Mouse (Mus musculus) hindbrain, embryonic 14.5 days (tissue): ENCODE results near the gene Rimkla. TPM values are rescaled to one million over a fixed set of nuclear protein-coding genes. Genes with fewer than 3 reads are reported as not detected.

Experiments used
- ATAC-seq: fragments of 200-750 bp; cut with Nextera tagmentation; 2 replicates; pipeline ENCODE4 v1.8.0; 2017; ENCODE audit warnings: moderate number of reproducible peaks, mild to moderate bottlenecking, moderate TSS enrichment, moderate library complexity; ENCODE audit not compliant: low FRiP score
- DNase-seq: peaks from one replicate; pipeline ENCODE4 v3.0.0-alpha.2; 2015; ENCODE audit warnings: low spot score
- H3K27ac ChIP-seq: fragments of 300-500 bp; sonication (generic); 2 replicates; pipeline ENCODE4 v1.5.1; 2014; ENCODE audit warnings: mild to moderate bottlenecking, moderate library complexity
- H3K27me3 ChIP-seq: fragments of 300-500 bp; sonication (generic); 2 replicates; pipeline ENCODE4 v1.6.1; 2014; ENCODE audit warnings: mild to moderate bottlenecking, low read length, mixed read lengths; ENCODE audit not compliant: control insufficient read depth, insufficient read depth
- H3K36me3 ChIP-seq: fragments of 300-500 bp; sonication (generic); replicated peaks from 2 replicates; pipeline ENCODE4 v1.6.1; 2014; ENCODE audit not compliant: control insufficient read depth, insufficient read depth
- H3K4me1 ChIP-seq: fragments of 300-500 bp; sonication (generic); replicated peaks from 2 replicates; pipeline ENCODE4 v1.6.1; 2014; ENCODE audit warnings: antibody characterized with exemption, low read length, mixed read lengths; ENCODE audit not compliant: control insufficient read depth, insufficient read depth
- H3K4me2 ChIP-seq: fragments of 300-500 bp; sonication (generic); replicated peaks from 2 replicates; pipeline ENCODE4 v1.6.1; 2014; ENCODE audit warnings: mild to moderate bottlenecking, moderate library complexity
- H3K4me3 ChIP-seq: fragments of 300-500 bp; sonication (generic); replicated peaks from 2 replicates; pipeline ENCODE4 v1.5.1; 2014; ENCODE audit warnings: mild to moderate bottlenecking, low read length
- H3K9ac ChIP-seq: fragments of 300-500 bp; sonication (generic); 2 replicates; pipeline ENCODE4 v1.6.1; 2014
- H3K9me3 ChIP-seq: fragments of 300-500 bp; sonication (generic); 2 replicates; pipeline ENCODE4 v1.6.1; 2016; ENCODE audit warnings: low read length; ENCODE audit not compliant: control insufficient read depth
- WGBS: fragments of 180-500 bp; shearing (Covaris S2); extraction: QIAGEN DNeasy Blood & Tissue Kit; methylation state at CpG from one replicate; pipeline ENCODE4 v1.1.7; 2014; 5-methylcytosine and 5-hydroxymethylcytosine counted together
- polyA plus RNA-seq: library from polyadenylated mRNA; unstranded; fragments of >200 nt; fragmentation: Nextera tagmentation; extraction: Ambion mirVana; gene quantifications from 2 replicates; pipeline ENCODE4 v1.2.1, GENCODE M21; 2014

Gene Rimkla
- polyA plus RNA-seq, 1 experiment from 2014 or later = 30.5 TPM

GRCm38 (mm10) chr4:119483051-119483450 is 9.4 kb downstream of the Rimkla start:
- 65% methylated on average over 9 of the region's 9 CpGs for WGBS
- H3K27me3 ChIP-seq = no peaks in the 10 kb centered on the region
- no peak for DNase-seq
- no peak overlapping the region for H3K4me2 ChIP-seq
- ATAC-seq = no peak
- H3K27ac ChIP-seq = no peak overlapping the region
- H3K9me3 ChIP-seq = no peaks in the 10 kb centered on the region
- no peak overlapping the region for H3K4me3 ChIP-seq
- H3K4me1 ChIP-seq = no peaks in the 10 kb centered on the region
- no peaks in the 10 kb centered on the region for H3K36me3 ChIP-seq
- H3K9ac ChIP-seq = no peak overlapping the region

GRCm38 (mm10) chr4:119473150-119473549 is 19.3 kb downstream of the Rimkla start:
- H3K4me2 ChIP-seq = no peak overlapping the region
- no peak overlapping the region for H3K9ac ChIP-seq
- no peak overlapping the region for H3K4me3 ChIP-seq
- ATAC-seq (no peak), DNase-seq (no peak)
- H3K9me3 ChIP-seq = no peaks in the 10 kb centered on the region
- H3K27me3 ChIP-seq = no peaks in the 10 kb centered on the region
- WGBS = 56% methylated on average over 5 of the region's 5 CpGs
- no peaks in the 10 kb centered on the region for H3K4me1 ChIP-seq
- 0 out of 2 replicates have a peak, but pooled peaks cover 2% of the 10 kb centered on the region for H3K36me3 ChIP-seq
- no peak overlapping the region for H3K27ac ChIP-seq

- no peaks in the 10 kb centered on the region for H3K9me3 ChIP-seq
- 0 out of 2 replicates have a peak, but pooled peaks cover 6% of the 10 kb centered on the region for H3K36me3 ChIP-seq
- no peaks in the 10 kb centered on the region for H3K4me1 ChIP-seq
- no peak for DNase-seq
- H3K9ac ChIP-seq = no peak overlapping the region
- ATAC-seq = no peak
- no peak overlapping the region for H3K4me2 ChIP-seq
- no peak overlapping the region for H3K4me3 ChIP-seq
- WGBS = 88% methylated on average over 9 of the region's 9 CpGs
- no peaks in the 10 kb centered on the region for H3K27me3 ChIP-seq
- H3K27ac ChIP-seq = no peak overlapping the region
These were observed 19.9 kb downstream of the Rimkla start for GRCm38 (mm10) chr4:119472545-119472944.

- H3K9me3 ChIP-seq = no peaks in the 10 kb centered on the region
- ATAC-seq (no peak), DNase-seq (no peak)
- 82% methylated on average over 16 of the region's 16 CpGs for WGBS
- peaks cover 16% of the 10 kb centered on the region; the same call in 1 of the 2 replicates for H3K36me3 ChIP-seq
- peaks cover 9% of the 10 kb centered on the region; the same call in 1 of the 2 replicates for H3K4me1 ChIP-seq
- H3K27me3 ChIP-seq = no peaks in the 10 kb centered on the region
- no peak overlapping the region for H3K4me3 ChIP-seq
- H3K27ac ChIP-seq = no peak overlapping the region
- H3K4me2 ChIP-seq = no peak overlapping the region
- no peak overlapping the region for H3K9ac ChIP-seq
These were observed 24.6 kb downstream of the Rimkla start for GRCm38 (mm10) chr4:119467720-119468380.

GRCm38 (mm10) chr4:119465841-119466240 is 26.6 kb downstream of the Rimkla start:
- Histone ChIP-seq H3K9ac (no peak overlapping the region), H3K4me1 (peaks cover 23% of the 10 kb centered on the region), H3K27me3 (no peaks in the 10 kb centered on the region), H3K4me2 (no peak overlapping the region), H3K36me3 (peaks cover 16% of the 10 kb centered on the region; the same call in 1 of the 2 replicates), H3K27ac (no peak overlapping the region), H3K4me3 (no peak overlapping the region), H3K9me3 (no peaks in the 10 kb centered on the region)
- ATAC-seq (no peak), DNase-seq (no peak)
- 89% methylated on average over 5 of the region's 5 CpGs for WGBS

GRCm38 (mm10) chr4:119463756-119464419 is 28.5 kb downstream of the Rimkla start:
- Histone ChIP-seq H3K4me1 (peaks cover 29% of the 10 kb centered on the region), H3K27me3 (no peaks in the 10 kb centered on the region), H3K36me3 (peaks cover 16% of the 10 kb centered on the region; the same call in 1 of the 2 replicates), H3K27ac (peak overlapping the region; percentile 88), H3K9me3 (no peaks in the 10 kb centered on the region), H3K9ac (no peak overlapping the region), H3K4me2 (no peak overlapping the region), H3K4me3 (no peak overlapping the region)
- no peak for DNase-seq
- 72% methylated on average over 13 of the region's 13 CpGs for WGBS
- no peak for ATAC-seq

- Histone ChIP-seq H3K9me3 (no peaks in the 10 kb centered on the region), H3K27me3 (no peaks in the 10 kb centered on the region), H3K9ac (no peak overlapping the region), H3K4me2 (no peak overlapping the region), H3K36me3 (peaks cover 13% of the 10 kb centered on the region; the same call in 1 of the 2 replicates), H3K4me1 (peaks cover 29% of the 10 kb centered on the region), H3K4me3 (no peak overlapping the region), H3K27ac (peak overlapping the region; percentile 88)
- peak; percentile 75 for DNase-seq
- 38% methylated on average over 11 of the region's 11 CpGs for WGBS
- ATAC-seq = peak; percentile 74
These were observed 29.3 kb downstream of the Rimkla start for GRCm38 (mm10) chr4:119462858-119463755.

GRCm38 (mm10) chr4:119462457-119462856 is 30.0 kb downstream of the Rimkla start:
- WGBS = 87% methylated on average over 3 of the region's 3 CpGs
- DNase-seq = no peak
- Histone ChIP-seq H3K9me3 (no peaks in the 10 kb centered on the region), H3K9ac (no peak overlapping the region), H3K27ac (peak overlapping the region; percentile 88), H3K4me2 (no peak overlapping the region), H3K4me3 (no peak overlapping the region), H3K36me3 (peaks cover 9% of the 10 kb centered on the region; the same call in 1 of the 2 replicates), H3K27me3 (no peaks in the 10 kb centered on the region), H3K4me1 (peaks cover 29% of the 10 kb centered on the region)
- no peak for ATAC-seq

- H3K27me3 ChIP-seq = no peaks in the 10 kb centered on the region
- H3K27ac ChIP-seq = peak overlapping the region; percentile 88
- H3K9ac ChIP-seq = 0 out of 2 replicates have a peak overlapping the region, but pooled peaks have one; percentile 8
- peak; percentile 81 for DNase-seq
- ATAC-seq = peak; percentile 76
- WGBS = 8% methylated on average over 8 of the region's 8 CpGs
- no peaks in the 10 kb centered on the region for H3K9me3 ChIP-seq
- peaks cover 29% of the 10 kb centered on the region for H3K4me1 ChIP-seq
- no peaks in the 10 kb centered on the region for H3K36me3 ChIP-seq
- no peak overlapping the region for H3K4me3 ChIP-seq
- peak overlapping the region; percentile 20; the same call in 1 of the 2 replicates for H3K4me2 ChIP-seq
These were observed 31.7 kb downstream of the Rimkla start for GRCm38 (mm10) chr4:119460728-119461141.
